In genomic region chr10:122815094-122815493, GRCm38 (mm10) we compare ENCODE assay signal across 8 mouse cellular contexts.
DNase-seq lines count a peak whose midpoint lies in the region; ATAC-seq and TF ChIP-seq lines count a peak whose summit lies in the region.

No protein-coding gene starts in this region.

- peaks cover 11% of the 10 kb centered on the region for H3K4me1 ChIP-seq in hindbrain, embryonic 14.5 days (replicated peaks; ENCODE audit: control insufficient read depth, insufficient read depth, low read length)
- peaks cover 13% of the 10 kb centered on the region; the same call in 1 of the 2 replicates for H3K4me1 ChIP-seq in limb, embryonic 15.5 days
- no peaks in the 10 kb centered on the region for H3K4me1 ChIP-seq in midbrain, postnatal 0 days (ENCODE audit: insufficient read depth, low read length)

- H3K27ac ChIP-seq in gastrocnemius, adult 2 months = peak overlapping the region; percentile 66
- H3K27ac ChIP-seq in hindbrain, embryonic 14.5 days = peak overlapping the region; percentile 60
- H3K27ac ChIP-seq in limb, embryonic 15.5 days = peak overlapping the region; percentile 8; the same call in 1 of the 2 replicates
- peak overlapping the region; percentile 43; the same call in 1 of the 2 replicates for H3K27ac ChIP-seq in midbrain, postnatal 0 days (ENCODE audit: low read depth, low read length)

- H3K9me3 ChIP-seq in hindbrain, embryonic 14.5 days (ENCODE audit: control insufficient read depth, low read length) = no peaks in the 10 kb centered on the region
- H3K9me3 ChIP-seq in limb, embryonic 15.5 days = no peaks in the 10 kb centered on the region
- no peaks in the 10 kb centered on the region for H3K9me3 ChIP-seq in midbrain, postnatal 0 days (ENCODE audit: low read length)

- 0 out of 2 replicates have a peak overlapping the region, but pooled peaks have one; percentile 33 for H3K9ac ChIP-seq in hindbrain, embryonic 14.5 days
- H3K9ac ChIP-seq in limb, embryonic 15.5 days = no peak overlapping the region
- no peak overlapping the region for H3K9ac ChIP-seq in midbrain, postnatal 0 days (replicated peaks; ENCODE audit: low read length, poor library complexity, severe bottlenecking)

- peak overlapping the region; percentile 49 for H3K4me3 ChIP-seq in gastrocnemius, adult 2 months
- no peak overlapping the region for H3K4me3 ChIP-seq in hindbrain, embryonic 14.5 days (replicated peaks; ENCODE audit: low read length)
- no peak overlapping the region for H3K4me3 ChIP-seq in limb, embryonic 15.5 days
- H3K4me3 ChIP-seq in midbrain, postnatal 0 days (ENCODE audit: low read depth, low read length) = no peak overlapping the region

- peak; percentile 98 for ATAC-seq in common myeloid progenitor, adult 5-6 weeks (replicated peaks; ENCODE audit: low read depth, poor library complexity, severe bottlenecking)
- ATAC-seq in hindbrain, embryonic 14.5 days (ENCODE audit: low FRiP score) = peak; percentile 57; the same call in 1 of the 2 replicates
- ATAC-seq in limb, embryonic 15.5 days (ENCODE audit: insufficient number of reproducible peaks, low FRiP score, low TSS enrichment, low read depth) = 0 out of 2 replicates have a peak, but pooled peaks have one; percentile 41
- ATAC-seq in midbrain, postnatal 0 days (ENCODE audit: low FRiP score) = 0 out of 2 replicates have a peak, but pooled peaks have one; percentile 23

- no peak for TF ChIP-seq CTCF in gastrocnemius, adult 2 months (IDR thresholded peaks at IDR 0.05)
- no peak for TF ChIP-seq CTCF in midbrain, postnatal 0 days (IDR thresholded peaks at IDR 0.05)

- no peaks in the 10 kb centered on the region for H3K27me3 ChIP-seq in hindbrain, embryonic 14.5 days (ENCODE audit: control insufficient read depth, insufficient read depth, low read length)
- no peaks in the 10 kb centered on the region for H3K27me3 ChIP-seq in limb, embryonic 15.5 days
- no peaks in the 10 kb centered on the region for H3K27me3 ChIP-seq in midbrain, postnatal 0 days (ENCODE audit: insufficient read depth, low read length)

- intact Hi-C loops in gastrocnemius, adult 2 months (cut with DNase I) = loop anchor here (5.0 kb wide), 1 partner anchor 67 kb away; no protein-coding TSS in a partner anchor

- no peaks in the 10 kb centered on the region for H3K36me3 ChIP-seq in hindbrain, embryonic 14.5 days (replicated peaks; ENCODE audit: control insufficient read depth, insufficient read depth)
- no peaks in the 10 kb centered on the region for H3K36me3 ChIP-seq in limb, embryonic 15.5 days
- no peaks in the 10 kb centered on the region for H3K36me3 ChIP-seq in midbrain, postnatal 0 days (ENCODE audit: insufficient read depth, low read length)

- 39% methylated on average over 14 of the region's 14 CpGs for WGBS in hindbrain, embryonic 14.5 days
- 15% methylated on average over 14 of the region's 14 CpGs for WGBS in limb, embryonic 15.5 days
- WGBS in midbrain, postnatal 0 days = 53% methylated on average over 14 of the region's 14 CpGs

- peak; percentile 74 for DNase-seq in gastrocnemius, adult 2 months
- DNase-seq in gastrocnemius, postnatal 10 days = no peak
- peak; percentile 96 for DNase-seq in MN1 (ENCODE audit: low spot score)
- DNase-seq in hindbrain, embryonic 14.5 days (ENCODE audit: low spot score) = no peak
- peak; percentile 52 for DNase-seq in midbrain, postnatal 0 days (ENCODE audit: low spot score)
- peak; percentile 83 for DNase-seq in thymus, postnatal 25 days

- peak overlapping the region; percentile 19 for H3K4me2 ChIP-seq in hindbrain, embryonic 14.5 days (replicated peaks)
- peak overlapping the region; percentile 20; the same call in 1 of the 2 replicates for H3K4me2 ChIP-seq in limb, embryonic 15.5 days
- H3K4me2 ChIP-seq in midbrain, postnatal 0 days (ENCODE audit: low read depth, low read length, poor library complexity, severe bottlenecking) = no peak overlapping the region

Comparison
In these comparisons a context has a peak if more than half of its experiments do, and no peak if none do; other contexts are left out.
1. DNase-seq: peak in gastrocnemius, adult 2 months (single experiment), MN1 (single experiment), midbrain, postnatal 0 days (single experiment) and thymus, postnatal 25 days (single experiment); none in gastrocnemius, postnatal 10 days (single experiment) and hindbrain, embryonic 14.5 days (single experiment).
2. H3K27ac ChIP-seq: peak in every context shown above with its lines; median percentile 66 in gastrocnemius, adult 2 months; 60 in hindbrain, embryonic 14.5 days; 43 in midbrain, postnatal 0 days; 8 in limb, embryonic 15.5 days.
3. ATAC-seq: peak in every context shown above with its lines; median percentile 98 in common myeloid progenitor, adult 5-6 weeks; 57 in hindbrain, embryonic 14.5 days; 41 in limb, embryonic 15.5 days; 23 in midbrain, postnatal 0 days.